Mouse (Mus musculus) adrenal gland, adult 18-20 months (tissue): Measurements from ENCODE around the gene Zfand5. TPM values are rescaled to one million over a fixed set of nuclear protein-coding genes. Genes with fewer than 3 reads are reported as not detected.
A peak's percentile ranks its signal among the peaks of the same experiment; 100 is the strongest.
"Not testable (repeated sequence)": the region's sequence is repeated elsewhere in the genome, so short reads cannot be mapped to it uniquely, and the experiment has no call there.

Experiments used
- DNase-seq, 2 experiments: peaks; one replicate each; pipeline ENCODE4 v3.0.0; 2021 to 2022; ENCODE audit warnings: low spot score in 2 of 2
- long read RNA-seq, 2 experiments: library from polyadenylated mRNA; stranded (forward); transcript quantifications; one replicate each; pipeline ENCODE4 v2.0.0; 2021
- total RNA-seq, 2 experiments: library from RNA; stranded (reverse); gene quantifications; 1 replicate in 1 of 2; 2 replicates in 1 of 2; pipeline ENCODE4 v1.2.3; 2021

Zfand5 gene
- total RNA-seq = 100 to 1,000 TPM; 175 to 235 TPM
- long read RNA-seq, experiment 1, full-length matches to known transcripts = 268 of 281 reads
- long read RNA-seq, experiment 1, partial matches to known transcripts = 4 of 281 reads
- long read RNA-seq, experiment 1, other reads (novel, unspliced or antisense) = 9 of 281 reads
- long read RNA-seq, experiment 2, full-length matches to known transcripts = 594 of 616 reads
- long read RNA-seq, experiment 2, partial matches to known transcripts = 5 of 616 reads
- long read RNA-seq, experiment 2, other reads (novel, unspliced or antisense) = 17 of 616 reads

- DNase-seq = peak; percentile 100
Observed at GRCm38 (mm10) chr19:21271741-21272654, at the start of gene Zfand5. Gene Zfand5, plus strand, starts transcription at chr19:21272278.

- peak; percentile 27 to 33 for DNase-seq
Observed at GRCm38 (mm10) chr19:21227131-21227530, 44.9 kb upstream of the Zfand5 start.

DNA sequence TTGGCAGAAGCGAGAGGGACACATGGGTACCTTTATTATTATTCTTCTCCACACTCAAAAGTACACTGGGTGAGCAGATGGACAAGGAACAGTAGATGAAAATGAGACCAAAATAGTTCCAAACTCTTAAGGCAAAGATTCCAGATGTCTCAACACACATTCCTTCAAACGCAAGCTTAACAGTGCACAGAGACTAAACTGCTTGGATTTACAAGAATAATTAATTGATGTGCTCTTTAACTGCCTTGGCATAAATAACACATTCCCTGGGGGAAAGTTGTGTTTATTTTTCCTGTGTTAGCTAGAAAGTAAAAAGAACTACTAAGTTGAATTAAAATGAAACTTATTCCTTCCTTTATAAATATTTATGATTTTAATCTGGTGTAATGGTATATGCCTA, 44.3 kb upstream of the Zfand5 start:
- DNase-seq = no peak

DNA sequence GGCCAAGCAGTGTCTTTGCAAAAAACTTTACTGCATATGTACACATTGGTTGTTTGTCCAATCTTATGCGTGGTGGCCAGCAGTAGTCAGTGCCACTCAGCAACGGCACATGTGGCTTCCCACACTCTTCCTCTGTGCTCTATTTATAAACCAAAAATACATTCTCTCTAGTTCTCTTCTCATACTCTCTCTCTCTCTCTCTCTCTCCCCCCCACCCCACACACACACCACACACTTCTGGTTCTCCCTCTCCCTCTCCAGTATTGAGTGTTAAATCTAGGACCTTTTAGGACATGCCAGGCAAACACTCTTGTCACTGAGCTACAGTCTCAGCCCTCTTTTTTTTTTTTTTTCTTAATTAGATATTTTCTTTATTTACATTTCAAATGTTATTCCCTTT, 23.3 kb upstream of the Zfand5 start:
- DNase-seq = not testable (repeated sequence)

- DNase-seq = no peak
Observed at GRCm38 (mm10) chr19:21253846-21254245, 18.2 kb upstream of the Zfand5 start.

DNA sequence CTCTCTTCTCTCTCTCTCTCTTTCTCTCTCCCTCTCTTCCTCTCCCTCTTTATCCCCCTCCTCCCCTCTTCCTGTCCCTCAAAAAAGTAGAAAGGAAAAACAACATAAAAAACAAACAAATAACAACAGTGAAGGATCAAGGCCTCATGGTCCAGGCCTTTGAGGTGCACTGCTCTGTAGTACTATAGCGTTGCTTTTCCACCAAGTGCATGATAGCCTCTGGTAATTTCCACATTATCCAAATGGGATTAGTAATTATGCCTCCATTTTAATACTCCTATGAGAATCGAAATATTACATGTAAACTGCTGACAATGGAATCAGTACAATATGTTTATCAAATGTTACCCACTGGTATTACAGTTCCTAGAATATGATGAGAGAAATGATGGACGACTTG, 16.2 kb upstream of the Zfand5 start:
- no peak for DNase-seq

GRCm38 (mm10) chr19:21259453-21259852, 12.6 kb upstream of the Zfand5 start:
- DNase-seq = no peak

DNA sequence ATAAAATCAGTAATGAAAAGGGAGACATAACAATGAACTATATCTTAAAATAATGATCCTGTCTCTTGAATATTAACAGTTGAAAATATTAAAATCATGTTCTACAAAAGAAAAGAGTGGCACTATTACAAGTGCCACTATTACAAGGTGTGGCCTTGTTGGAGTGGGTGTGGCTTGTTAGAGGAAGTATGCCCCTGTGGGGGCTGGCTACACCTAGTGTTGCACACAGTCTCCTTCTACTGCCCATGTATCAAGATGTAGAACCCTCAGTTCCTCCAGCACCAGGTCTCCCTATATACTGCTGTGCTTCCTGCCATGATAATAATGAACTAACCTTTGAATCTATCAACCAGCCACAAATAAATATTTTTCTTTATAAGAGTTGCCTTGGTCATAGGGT, 11.8 kb upstream of the Zfand5 start:
- DNase-seq = no peak

DNA sequence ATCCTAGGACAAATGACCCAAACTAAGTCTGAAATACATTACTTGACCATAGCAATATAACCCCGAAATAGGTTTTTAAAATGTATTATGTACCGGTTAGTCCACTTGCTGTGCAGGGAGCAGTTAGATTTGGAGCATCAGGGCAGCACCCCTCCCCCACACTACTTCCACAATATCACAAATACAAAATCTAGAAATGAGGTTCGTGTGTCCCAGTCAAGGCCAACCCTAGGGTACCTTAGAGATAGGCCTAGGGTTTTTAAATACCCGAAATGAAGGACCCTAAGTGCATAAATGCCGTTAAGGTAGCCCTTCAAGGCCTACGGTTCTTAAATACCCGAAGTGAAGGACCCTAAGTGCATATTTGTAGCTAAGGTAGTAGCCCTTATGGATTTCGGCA, 892 bp upstream of the Zfand5 start:
- DNase-seq = no peak

- DNase-seq = peak; percentile 68 to 71
Observed at GRCm38 (mm10) chr19:21272655-21273284, 692 bp downstream of the Zfand5 start.

DNA sequence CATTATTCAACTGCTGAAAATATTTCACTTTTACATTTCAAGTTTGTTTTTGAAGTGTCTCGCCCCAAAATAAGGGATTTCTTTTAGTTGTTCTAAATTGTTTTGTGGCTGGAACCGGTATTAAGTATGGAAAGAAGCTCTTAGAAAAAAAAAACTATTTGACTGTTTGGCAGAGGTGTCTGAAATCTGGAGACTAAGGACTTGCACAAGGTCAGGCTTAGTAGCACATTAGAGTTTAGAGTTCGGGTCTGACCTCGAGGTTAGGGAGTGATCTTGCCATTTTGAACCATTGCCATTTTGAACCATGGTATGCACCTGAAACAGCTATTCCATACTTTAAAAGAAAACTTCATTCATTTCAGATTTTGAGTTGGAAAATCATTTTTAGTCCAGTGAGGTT, 1.4 kb downstream of the Zfand5 start:
- DNase-seq = no peak

DNA sequence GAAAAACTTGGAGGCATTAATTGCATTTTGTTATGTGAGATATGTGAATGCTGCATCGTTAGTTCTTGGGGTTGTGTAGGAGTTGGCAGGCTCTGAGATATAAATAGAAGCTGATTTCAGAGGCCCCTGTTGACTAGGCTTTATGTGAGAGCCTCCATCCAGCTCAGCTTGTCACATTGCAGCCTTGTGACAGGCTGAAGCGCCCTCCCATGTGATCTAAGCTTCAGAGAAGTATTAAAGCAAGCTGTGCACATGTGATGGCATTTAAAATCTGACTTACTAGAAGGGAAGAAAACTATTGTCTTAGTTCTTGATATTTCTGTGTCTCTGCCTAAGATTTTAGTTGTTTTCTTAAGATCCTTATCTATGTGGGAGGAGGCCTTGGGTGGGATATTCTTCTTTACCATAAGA, 2.1 kb downstream of the Zfand5 start:
- DNase-seq = peak; percentile 27 to 35

DNA sequence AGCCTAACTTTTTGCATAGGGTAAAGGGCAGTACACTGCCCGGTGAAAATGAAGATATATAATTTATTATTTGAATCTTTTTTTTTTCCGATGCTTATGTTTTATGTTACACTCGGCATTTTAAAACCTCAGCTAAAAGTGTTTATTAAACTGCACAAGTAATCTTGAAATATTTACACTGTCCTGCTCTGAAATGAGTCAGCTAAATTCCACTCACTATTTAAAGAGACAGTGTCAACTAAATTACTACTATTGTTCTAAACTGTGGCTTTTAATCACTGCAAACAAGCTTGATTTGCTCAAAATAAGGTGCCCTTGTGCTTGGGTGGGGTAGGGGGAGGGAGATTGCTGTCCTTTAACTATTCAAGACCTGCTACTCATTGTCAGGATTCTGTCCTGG, 2.6 kb downstream of the Zfand5 start:
- no peak for DNase-seq

DNA sequence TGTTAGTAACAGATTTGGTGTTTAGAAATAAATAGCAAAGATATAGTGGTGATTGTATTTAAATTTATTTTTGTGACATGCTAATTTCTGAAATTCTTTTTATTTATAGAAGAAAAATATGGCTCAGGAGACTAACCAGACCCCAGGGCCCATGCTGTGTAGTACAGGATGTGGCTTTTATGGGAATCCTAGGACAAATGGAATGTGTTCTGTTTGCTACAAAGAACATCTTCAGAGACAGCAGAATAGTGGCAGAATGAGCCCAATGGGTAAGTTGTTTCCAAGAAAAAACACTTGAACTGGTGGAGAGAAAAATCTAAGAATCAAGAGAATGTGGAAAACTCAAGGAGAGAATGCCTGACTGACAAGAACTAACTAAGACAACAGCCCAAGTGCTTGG, 4.2 kb downstream of the Zfand5 start:
- no peak for DNase-seq

GRCm38 (mm10) chr19:21286421-21287097, 14.5 kb downstream of the Zfand5 start:
- no peak for DNase-seq

GRCm38 (mm10) chr19:21297411-21297810, 25.3 kb downstream of the Zfand5 start:
- DNase-seq = no peak

- no peak for DNase-seq
Observed at GRCm38 (mm10) chr19:21301787-21302186, 29.7 kb downstream of the Zfand5 start.

DNA sequence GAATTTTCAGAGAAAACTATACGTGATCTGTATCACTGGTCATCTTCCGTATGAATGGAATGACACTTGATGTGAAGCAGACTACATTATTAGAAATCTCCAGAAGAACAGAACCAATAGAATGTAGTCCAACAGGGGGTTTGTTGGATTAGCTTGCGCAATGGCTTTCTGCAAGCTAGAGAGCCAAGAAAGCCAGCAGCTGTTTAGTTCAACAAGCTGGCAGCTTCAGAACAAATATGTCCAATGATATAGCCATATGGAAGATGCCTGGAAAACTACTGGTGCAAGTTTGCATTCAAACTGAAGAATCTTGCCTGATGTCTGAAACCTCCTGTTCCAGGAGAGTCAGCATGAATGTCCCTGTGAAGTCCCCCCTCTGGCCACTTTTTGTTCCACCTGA, 35.7 kb downstream of the Zfand5 start:
- no peak for DNase-seq

DNA sequence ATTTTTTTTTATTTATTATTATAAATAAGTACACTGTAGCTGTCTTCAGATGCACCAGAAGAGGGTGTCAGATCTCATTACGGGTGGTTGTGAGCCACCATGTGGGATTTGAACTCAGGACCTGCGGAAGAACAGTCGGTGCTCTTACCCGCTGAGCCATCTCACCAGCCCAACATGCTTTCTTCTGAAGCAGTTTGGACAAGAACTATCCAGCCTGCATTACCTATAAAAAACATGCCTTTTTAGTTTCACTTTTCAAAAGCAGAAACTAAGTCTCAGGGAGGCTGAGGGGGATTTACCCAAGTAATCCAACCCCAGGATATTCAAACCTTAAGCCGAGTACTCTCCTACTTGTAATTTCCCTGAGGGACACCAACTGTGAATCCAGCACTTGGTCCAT, 38.3 kb downstream of the Zfand5 start:
- not testable (repeated sequence) for DNase-seq

DNA sequence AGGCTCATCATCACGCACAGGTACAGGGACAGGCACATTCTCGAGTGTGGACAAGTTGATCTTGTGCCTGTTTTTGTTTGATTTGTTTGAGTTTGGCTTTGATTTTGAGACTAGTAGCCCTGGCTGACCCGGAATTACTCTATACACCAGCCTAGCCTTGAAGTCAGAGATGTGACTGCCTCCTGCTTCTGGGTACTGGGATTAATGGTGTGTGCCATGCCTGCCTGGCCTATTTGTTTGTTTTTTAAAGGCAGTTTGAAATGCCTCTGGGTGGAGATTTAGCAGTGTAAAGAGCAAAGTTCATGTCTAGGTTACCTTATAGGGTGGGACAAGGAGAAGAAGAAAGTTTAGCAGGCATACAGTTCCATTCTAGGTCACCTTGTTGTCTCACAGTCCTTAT, 43.6 kb downstream of the Zfand5 start:
- DNase-seq = no peak

GRCm38 (mm10) chr19:21319618-21320017, 47.5 kb downstream of the Zfand5 start:
- DNase-seq = no peak
